Mouse (Mus musculus): ENCODE data around the gene Irs1. TPM values are rescaled to one million over a fixed set of nuclear protein-coding genes. Genes with fewer than 3 reads are reported as not detected.

Gene Irs1
- polyA plus RNA-seq, 1 experiment from 2014 or later = 6.3 TPM

- 42% methylated on average over 3 of the region's 3 CpGs for WGBS
- no peak overlapping the region for H3K4me2 ChIP-seq (ENCODE audit: low read length)
- H3K27me3 ChIP-seq (replicated peaks; ENCODE audit: control insufficient read depth, insufficient read depth, low read length) = no peaks in the 10 kb centered on the region
- H3K9me3 ChIP-seq (replicated peaks; ENCODE audit: control insufficient read depth, low read length) = no peaks in the 10 kb centered on the region
- no peak overlapping the region for H3K9ac ChIP-seq (ENCODE audit: low read length)
- H3K36me3 ChIP-seq (ENCODE audit: control insufficient read depth, insufficient read depth, low read length) = no peaks in the 10 kb centered on the region
- 0 out of 2 replicates have a peak, but pooled peaks cover 3% of the 10 kb centered on the region for H3K4me1 ChIP-seq (ENCODE audit: control insufficient read depth, insufficient read depth, low read length)
- H3K27ac ChIP-seq (ENCODE audit: low read depth, low read length) = no peak overlapping the region
- no peak overlapping the region for H3K4me3 ChIP-seq (ENCODE audit: low read depth, low read length)
- ATAC-seq = no peak
- DNase-seq (ENCODE audit: low spot score) = peak; percentile 57
Observed at GRCm38 (mm10) chr1:82189516-82189915, 101.7 kb downstream of the Irs1 start.

DNA sequence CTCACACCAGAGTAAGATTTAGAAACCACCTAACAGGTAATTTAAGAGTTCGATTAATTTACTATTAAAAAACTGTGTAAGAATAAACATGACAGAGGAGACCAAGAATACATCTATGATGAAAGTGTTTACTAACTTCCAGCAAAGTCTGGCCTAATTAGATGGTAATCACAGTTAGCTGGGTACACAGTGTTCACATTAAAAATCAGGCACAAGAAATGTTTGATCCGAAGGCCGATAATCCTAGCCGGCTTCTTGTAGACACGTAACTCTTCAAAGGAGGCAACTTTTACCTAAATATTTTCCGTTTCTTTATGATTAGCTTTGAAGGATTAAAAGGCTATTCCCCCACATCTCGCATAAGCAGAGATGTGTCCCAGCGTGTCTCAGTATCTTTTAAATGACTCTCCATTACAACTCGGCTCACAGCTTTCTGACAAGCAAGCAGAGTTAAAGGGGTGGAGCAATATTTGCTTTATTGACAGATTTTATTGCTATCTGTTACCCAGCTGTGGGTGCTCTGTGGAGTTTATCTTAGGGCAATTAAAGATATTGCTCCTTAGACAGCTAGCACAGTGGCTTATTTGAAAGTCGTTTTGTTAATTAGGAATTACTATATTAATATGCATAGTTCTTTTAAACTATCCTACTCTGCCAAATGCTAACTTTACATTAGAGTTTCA is 102.5 kb downstream of the Irs1 start:
- Histone ChIP-seq H3K9ac (ENCODE audit: low read length) (no peak overlapping the region), H3K27ac (ENCODE audit: low read depth, low read length) (no peak overlapping the region), H3K4me1 (ENCODE audit: control insufficient read depth, insufficient read depth, low read length) (0 out of 2 replicates have a peak, but pooled peaks cover 3% of the 10 kb centered on the region), H3K4me3 (ENCODE audit: low read depth, low read length) (no peak overlapping the region), H3K9me3 (replicated peaks; ENCODE audit: control insufficient read depth, low read length) (no peaks in the 10 kb centered on the region), H3K27me3 (replicated peaks; ENCODE audit: control insufficient read depth, insufficient read depth, low read length) (no peaks in the 10 kb centered on the region), H3K4me2 (ENCODE audit: low read length) (no peak overlapping the region), H3K36me3 (ENCODE audit: control insufficient read depth, insufficient read depth, low read length) (no peaks in the 10 kb centered on the region)
- no peak for ATAC-seq
- 82% methylated on average over 10 of the region's 10 CpGs for whole genome bisulfite sequencing
- DNase-seq (ENCODE audit: low spot score) = no peak

DNA sequence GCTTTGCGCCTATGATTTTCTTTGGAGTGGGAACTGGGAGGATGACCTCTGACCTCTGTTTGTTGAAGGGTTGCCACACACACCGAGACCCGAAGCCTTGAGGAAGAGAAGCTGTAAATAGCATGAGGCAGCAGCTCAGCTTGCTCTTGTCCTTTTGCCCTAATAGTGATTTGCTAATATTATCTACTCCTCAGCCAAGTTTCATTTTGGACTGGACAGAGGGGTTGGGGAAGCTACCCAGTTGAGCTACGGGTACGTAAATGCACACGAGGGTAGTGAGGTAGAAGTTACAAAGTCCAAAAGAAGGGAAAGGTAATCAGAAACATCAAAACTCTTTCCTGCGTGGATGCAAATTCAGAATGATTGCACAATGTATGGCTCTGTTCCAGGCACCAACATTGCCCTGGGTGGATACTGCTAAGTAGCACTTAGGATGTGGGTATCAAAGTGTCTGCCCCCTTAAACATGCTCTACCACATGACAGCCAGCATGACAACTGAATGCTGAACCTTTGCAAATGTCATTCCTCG is 107.2 kb downstream of the Irs1 start:
- ATAC-seq (no peak), DNase-seq (ENCODE audit: low spot score) (no peak)
- H3K4me2 ChIP-seq (ENCODE audit: low read length) = no peak overlapping the region
- no peak overlapping the region for H3K9ac ChIP-seq (ENCODE audit: low read length)
- no peak overlapping the region for H3K27ac ChIP-seq (ENCODE audit: low read depth, low read length)
- H3K4me1 ChIP-seq (ENCODE audit: control insufficient read depth, insufficient read depth, low read length) = no peaks in the 10 kb centered on the region
- H3K9me3 ChIP-seq (replicated peaks; ENCODE audit: control insufficient read depth, low read length) = no peaks in the 10 kb centered on the region
- H3K4me3 ChIP-seq (ENCODE audit: low read depth, low read length) = no peak overlapping the region
- WGBS = 88% methylated on average over 8 of the region's 8 CpGs
- H3K36me3 ChIP-seq (ENCODE audit: control insufficient read depth, insufficient read depth, low read length) = no peaks in the 10 kb centered on the region
- no peaks in the 10 kb centered on the region for H3K27me3 ChIP-seq (replicated peaks; ENCODE audit: control insufficient read depth, insufficient read depth, low read length)

Other genes starting within 250 kb of the Irs1 start
- gene Gm9747, start 58.3 kb downstream of the Irs1 start, polyA plus RNA-seq (2014; fragmentation: Nextera tagmentation; extraction: Ambion mirVana) = 27.9 and 28.5 TPM in 2 replicates
- 4.0 and 4.2 TPM in 2 replicates for gene Rhbdd1, start 25.0 kb upstream of the Irs1 start, polyA plus RNA-seq (2014; fragmentation: Nextera tagmentation; extraction: Ambion mirVana)

Data from forebrain, embryonic 14.5 days (tissue).